Mouse (Mus musculus) ES-Bruce4 (cell line): ENCODE measurements around the gene Zdhhc13.

Experiments used
- CTCF ChIP-seq: IDR thresholded peaks from one replicate; pipeline ENCODE4 v1.8.1; 2011; ENCODE audit warnings: low read depth, low read length
- POLR2A ChIP-seq: IDR thresholded peaks from one replicate; pipeline ENCODE4 v1.8.1; 2011; ENCODE audit warnings: low read length; ENCODE audit not compliant: insufficient read depth

DNA sequence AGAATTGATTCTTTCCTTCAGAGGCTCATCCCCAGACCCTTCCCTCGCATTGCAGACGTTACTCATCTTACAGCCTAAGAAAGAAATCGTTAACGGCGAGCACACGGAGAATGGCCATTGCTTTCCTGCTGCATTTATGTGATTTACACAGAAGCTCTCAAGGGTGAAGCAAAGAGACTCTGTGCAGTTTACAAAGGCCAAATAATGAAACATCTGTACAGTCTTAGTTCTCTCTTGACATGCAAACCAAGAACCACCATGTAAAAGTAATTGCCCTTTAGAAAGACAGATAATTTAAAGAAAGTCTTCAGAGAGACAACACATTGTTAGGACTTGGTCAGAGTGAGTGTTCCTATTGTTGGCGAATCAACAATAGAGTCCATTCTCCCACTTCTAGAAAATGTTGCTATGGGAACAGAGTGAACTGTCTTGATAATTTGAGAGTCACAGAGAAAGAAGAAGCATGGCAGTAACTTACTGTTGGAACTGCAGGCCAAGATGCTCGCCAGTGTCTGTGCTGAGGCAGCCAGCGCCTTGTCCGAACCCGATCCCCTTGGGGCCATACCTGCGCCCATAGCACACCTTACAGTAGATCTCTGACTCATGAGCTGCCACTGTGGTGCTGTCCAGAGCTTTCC is 46.3 kb downstream of the Zdhhc13 start:
- TF ChIP-seq CTCF = no peak
- TF ChIP-seq POLR2A = no peak
